8 mouse cellular contexts compared by ENCODE assay signal in the genomic region with DNA sequence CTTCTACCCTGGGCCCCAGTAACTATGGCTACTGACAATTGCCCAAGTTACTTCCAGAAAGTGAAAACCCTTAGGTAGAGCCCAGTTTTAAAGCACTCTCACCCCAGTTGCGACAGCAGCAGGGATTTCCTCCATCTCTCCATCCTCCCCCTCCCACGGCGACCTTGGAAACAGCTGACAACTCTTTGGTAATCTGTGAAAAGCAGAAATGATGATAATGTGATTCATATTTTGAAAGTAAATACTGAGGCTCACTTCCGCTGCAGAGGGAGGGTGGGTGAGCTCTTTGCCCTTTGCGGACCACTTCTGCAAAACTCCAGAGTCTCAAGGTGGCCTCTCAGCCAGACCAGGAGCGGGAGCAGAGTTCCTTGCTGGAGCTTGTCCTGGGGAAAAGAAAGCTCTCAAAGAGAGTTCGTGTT. TPM values are rescaled to one million over a fixed set of nuclear protein-coding genes. Genes with fewer than 3 reads are reported as not detected.
DNase-seq lines count a peak whose midpoint lies in the region; ATAC-seq lines count a peak whose summit lies in the region.

No protein-coding gene starts in this region.

- WGBS in stomach, embryonic 15.5 days: 52% methylated on average over 7 of the region's 7 CpGs

- no peak for ATAC-seq in stomach, embryonic 15.5 days (ENCODE audit: insufficient read depth, low FRiP score, low read depth)

- H3K4me2 ChIP-seq in stomach, embryonic 15.5 days: peak overlapping the region; percentile 22; the same call in 1 of the 2 replicates

- DNase-seq in right cerebral cortex, adult 2 months (ENCODE audit: low spot score in 2 of 2): peak; percentile 12 to 18
- DNase-seq in right cerebral cortex, adult 18-20 months: no peak
- peak; percentile 81 to 82 for DNase-seq in lung, adult 18-20 months
- DNase-seq in embryo, embryonic 9.5 days (ENCODE audit: extremely low spot score): no peak
- no peak for DNase-seq in right cerebral cortex, postnatal 14 days
- no peak for DNase-seq in cerebellum, postnatal 25 days

- peak overlapping the region; percentile 95 for H3K4me3 ChIP-seq in brown adipose tissue, adult 24 weeks (ENCODE audit: insufficient read depth, low read depth, low read length)
- no peak overlapping the region for H3K4me3 ChIP-seq in stomach, embryonic 15.5 days (replicated peaks)

- H3K27me3 ChIP-seq in stomach, embryonic 15.5 days (replicated peaks): peaks cover 25% of the 10 kb centered on the region

- H3K9ac ChIP-seq in stomach, embryonic 15.5 days: no peak overlapping the region

- peak overlapping the region; percentile 70 for H3K27ac ChIP-seq in brown adipose tissue, adult 24 weeks (replicated peaks; ENCODE audit: low read depth, low read length)
- no peak overlapping the region for H3K27ac ChIP-seq in stomach, embryonic 15.5 days

- no peaks in the 10 kb centered on the region for H3K9me3 ChIP-seq in stomach, embryonic 15.5 days

- no peaks in the 10 kb centered on the region for H3K4me1 ChIP-seq in brown adipose tissue, adult 24 weeks (ENCODE audit: control insufficient read depth, insufficient read depth, insufficient read length, low read length)
- H3K4me1 ChIP-seq in stomach, embryonic 15.5 days: peaks cover 18% of the 10 kb centered on the region

- H3K36me3 ChIP-seq in stomach, embryonic 15.5 days: no peaks in the 10 kb centered on the region

RNA-seq across cellular contexts. Expression of gene Klf2, which starts 3.6 kb away (rescaled TPM):
- polyA plus RNA-seq in brown adipose tissue, adult 24 weeks (2012; ENCODE audit: insufficient read depth, insufficient read length, missing spikeins): 30.6 and 88.0 TPM in 2 replicates
- 7.6 and 8.4 TPM in 2 replicates for polyA plus RNA-seq in stomach, embryonic 15.5 days (2015; fragmentation: Nextera tagmentation; extraction: Ambion mirVana)

RNA-seq across cellular contexts. Expression of gene Gm10282, which starts 17.4 kb away (rescaled TPM):
- polyA plus RNA-seq in brown adipose tissue, adult 24 weeks (2012; ENCODE audit: insufficient read depth, insufficient read length, missing spikeins): not detected in 2 replicates
- polyA plus RNA-seq in stomach, embryonic 15.5 days (2015; fragmentation: Nextera tagmentation; extraction: Ambion mirVana): 22.1 and 43.6 TPM in 2 replicates

Comparison
In these comparisons a context has a peak if more than half of its experiments do, and no peak if none do; other contexts are left out.
1. DNase-seq: peak in right cerebral cortex, adult 2 months (2 of 2) and lung, adult 18-20 months (2 of 2); none in right cerebral cortex, adult 18-20 months (single experiment), embryo, embryonic 9.5 days (single experiment), right cerebral cortex, postnatal 14 days (single experiment) and cerebellum, postnatal 25 days (0 of 2).
2. RNA of gene Gm10282, which starts 17.4 kb away (polyA plus RNA-seq): 22.1 to 43.6 TPM in stomach, embryonic 15.5 days; not detected in brown adipose tissue, adult 24 weeks; every median in the first group is over 10 times any median in the second.